Mouse (Mus musculus) limb, embryonic 11.5 days (tissue): ENCODE measurements around the gene Gltpd2. TPM values are rescaled to one million over a fixed set of nuclear protein-coding genes. Genes with fewer than 3 reads are reported as not detected.

ENCODE experiments used
- ATAC-seq: fragments of 200-750 bp; cut with Nextera tagmentation; 2 replicates; pipeline ENCODE4 v1.8.0; 2017; ENCODE audit warnings: low read depth; ENCODE audit not compliant: insufficient number of reproducible peaks, low FRiP score, low TSS enrichment
- DNase-seq: peaks from one replicate; pipeline ENCODE4 v3.0.0-alpha.2; 2015; ENCODE audit warnings: low spot score
- H3K27ac ChIP-seq: fragments of 300-500 bp; sonication (generic); replicated peaks from 2 replicates; pipeline ENCODE4 v1.5.1; 2014; ENCODE audit warnings: low read depth, mild to moderate bottlenecking, low read length
- H3K27me3 ChIP-seq: fragments of 300-500 bp; sonication (generic); 2 replicates; pipeline ENCODE4 v1.6.1; 2014; ENCODE audit warnings: mild to moderate bottlenecking, low read length, mixed read lengths; ENCODE audit not compliant: control insufficient read depth, insufficient read depth
- H3K36me3 ChIP-seq: fragments of 300-500 bp; sonication (generic); 2 replicates; pipeline ENCODE4 v1.6.1; 2014; ENCODE audit warnings: mild to moderate bottlenecking, low read length, moderate library complexity, mixed read lengths; ENCODE audit not compliant: control insufficient read depth, insufficient read depth
- H3K4me1 ChIP-seq: fragments of 300-500 bp; sonication (generic); 2 replicates; pipeline ENCODE4 v1.6.1; 2014; ENCODE audit warnings: low read length, mixed read lengths; ENCODE audit not compliant: control insufficient read depth, insufficient read depth
- H3K4me2 ChIP-seq: fragments of 300-500 bp; sonication (generic); 2 replicates; pipeline ENCODE4 v1.6.1; 2014; ENCODE audit warnings: low read depth, mild to moderate bottlenecking, moderate library complexity; ENCODE audit not compliant: severe bottlenecking
- H3K4me3 ChIP-seq: fragments of 300-500 bp; sonication (generic); 2 replicates; pipeline ENCODE4 v1.5.1; 2014; ENCODE audit warnings: low read depth, low read length
- H3K9ac ChIP-seq: fragments of 300-500 bp; sonication (generic); 2 replicates; pipeline ENCODE4 v1.6.1; 2014; ENCODE audit warnings: mild to moderate bottlenecking, low read length
- H3K9me3 ChIP-seq: fragments of 300-500 bp; sonication (generic); 2 replicates; pipeline ENCODE4 v1.6.1; 2016; ENCODE audit warnings: low read length; ENCODE audit not compliant: control insufficient read depth
- WGBS: fragments of 180-500 bp; shearing (Covaris S2); extraction: QIAGEN DNeasy Blood & Tissue Kit; methylation state at CpG from one replicate; pipeline ENCODE4 v1.1.7; 2014; 5-methylcytosine and 5-hydroxymethylcytosine counted together
- polyA plus RNA-seq: library from polyadenylated mRNA; unstranded; fragments of >200 nt; fragmentation: Nextera tagmentation; extraction: Ambion mirVana; gene quantifications from 2 replicates; pipeline ENCODE4 v1.2.1, GENCODE M21; 2014

Gene Gltpd2
- polyA plus RNA-seq, 1 experiment from 2014 or later = 0.39 TPM

GRCm38 (mm10) chr11:70539877-70540587 is 21.0 kb downstream of the Gltpd2 start, which contains the start of gene Pld2:
Gene Pld2, plus strand, starts transcription at chr11:70540064.
- WGBS = under 1% methylated on average over 59 of the region's 65 CpGs
- H3K4me2 ChIP-seq = peak within 1 kb of the TSS; percentile 84
- 0 out of 2 replicates have a peak within 1 kb of the TSS, but pooled peaks have one; percentile 6 for H3K27ac ChIP-seq
- peak; percentile 89 for DNase-seq
- no peaks in the 10 kb centered on the region for H3K36me3 ChIP-seq
- no peaks in the 10 kb centered on the region for H3K4me1 ChIP-seq
- ATAC-seq = peak; percentile 89
- H3K27me3 ChIP-seq = peaks cover 21% of the 10 kb centered on the region
- H3K4me3 ChIP-seq = peak within 1 kb of the TSS; percentile 57
- H3K9ac ChIP-seq = peak within 1 kb of the TSS; percentile 63
- no peaks in the 10 kb centered on the region for H3K9me3 ChIP-seq

DNA sequence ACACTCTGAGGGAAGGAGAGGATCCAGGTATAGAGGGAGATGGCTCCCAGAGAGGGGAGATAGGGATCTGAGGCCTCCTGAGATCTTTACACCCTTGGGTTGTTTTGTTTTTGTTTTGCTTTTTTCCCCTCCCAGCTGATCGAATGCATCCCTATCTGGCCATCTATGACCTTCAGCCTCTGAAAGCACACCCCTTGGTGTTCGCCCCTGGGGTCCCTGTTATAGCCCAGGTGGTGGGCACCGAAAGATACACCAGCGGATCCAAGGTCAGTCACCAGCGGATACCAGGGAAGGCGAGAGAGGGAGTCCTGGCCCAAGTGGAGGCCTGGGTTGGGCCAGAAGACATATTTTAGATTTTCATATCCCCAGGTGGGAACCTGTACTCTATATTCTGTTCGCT is 21.9 kb downstream of the Gltpd2 start:
- Histone ChIP-seq H3K9me3 (no peaks in the 10 kb centered on the region), H3K36me3 (no peaks in the 10 kb centered on the region), H3K4me2 (peak overlapping the region; percentile 84; the same call in 1 of the 2 replicates), H3K4me1 (no peaks in the 10 kb centered on the region), H3K9ac (no peak overlapping the region; the same call in 1 of the 2 replicates), H3K27ac (no peak overlapping the region), H3K4me3 (no peak overlapping the region; the same call in 1 of the 2 replicates), H3K27me3 (peaks cover 21% of the 10 kb centered on the region)
- no peak for ATAC-seq
- WGBS = 89% methylated on average over 7 of the region's 7 CpGs
- DNase-seq = no peak

DNA sequence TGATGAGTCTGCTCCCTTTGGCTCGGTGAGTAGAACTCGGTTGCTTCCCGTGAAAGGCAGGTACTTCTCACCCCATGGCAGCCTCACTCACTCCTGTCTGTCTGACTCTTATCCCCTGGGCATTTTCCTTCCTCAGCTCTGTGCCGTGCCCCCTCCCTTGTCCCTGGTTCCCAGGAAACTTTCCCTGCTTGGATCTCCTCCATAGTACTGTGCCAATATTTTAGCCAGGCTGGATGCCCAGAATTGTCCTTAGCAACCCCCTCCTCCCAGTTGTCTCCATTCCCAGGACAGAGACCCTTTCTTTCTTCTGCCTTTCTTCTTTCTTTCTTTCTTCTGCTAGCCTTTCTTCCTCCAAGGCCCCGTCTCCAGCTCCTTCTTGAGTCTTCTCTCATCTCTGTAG is 22.4 kb downstream of the Gltpd2 start:
- Histone ChIP-seq H3K9me3 (no peaks in the 10 kb centered on the region), H3K9ac (no peak overlapping the region), H3K4me1 (no peaks in the 10 kb centered on the region), H3K36me3 (no peaks in the 10 kb centered on the region), H3K4me2 (no peak overlapping the region), H3K27me3 (peaks cover 21% of the 10 kb centered on the region), H3K4me3 (no peak overlapping the region), H3K27ac (no peak overlapping the region)
- WGBS = 79% methylated on average over 5 of the region's 5 CpGs
- DNase-seq (no peak), ATAC-seq (no peak)

DNA sequence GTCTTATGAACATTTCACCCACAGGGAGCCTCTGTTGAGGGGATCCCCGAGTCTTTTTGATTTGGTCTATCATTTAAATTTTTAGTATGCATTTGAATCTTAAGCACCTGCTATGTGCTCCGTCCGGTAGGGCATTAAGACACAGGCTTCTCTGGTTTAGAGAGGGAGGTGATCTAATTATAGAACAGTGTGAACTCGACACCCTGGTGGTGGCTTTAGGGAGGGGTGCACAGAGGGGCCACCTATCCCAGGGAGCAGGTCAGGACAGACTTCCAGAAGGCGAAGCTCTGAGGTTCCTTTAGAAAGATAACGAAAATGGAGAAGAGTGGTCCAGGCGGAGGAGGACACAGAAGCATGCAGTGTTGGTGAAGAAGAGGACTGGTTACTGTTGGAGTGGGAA is 25.5 kb downstream of the Gltpd2 start:
- Histone ChIP-seq H3K36me3 (no peaks in the 10 kb centered on the region), H3K4me2 (no peak overlapping the region), H3K27me3 (peaks cover 18% of the 10 kb centered on the region), H3K27ac (no peak overlapping the region), H3K9ac (no peak overlapping the region), H3K4me3 (no peak overlapping the region), H3K4me1 (no peaks in the 10 kb centered on the region), H3K9me3 (no peaks in the 10 kb centered on the region)
- WGBS = 71% methylated on average over 7 of the region's 7 CpGs
- ATAC-seq (no peak), DNase-seq (no peak)

GRCm38 (mm10) chr11:70551526-70551925 is 32.5 kb downstream of the Gltpd2 start:
- no peak overlapping the region for H3K4me3 ChIP-seq
- 91% methylated on average over 8 of the region's 8 CpGs for WGBS
- DNase-seq (no peak), ATAC-seq (no peak)
- no peaks in the 10 kb centered on the region for H3K4me1 ChIP-seq
- no peak overlapping the region for H3K4me2 ChIP-seq
- no peaks in the 10 kb centered on the region for H3K9me3 ChIP-seq
- H3K36me3 ChIP-seq = no peaks in the 10 kb centered on the region
- no peak overlapping the region for H3K9ac ChIP-seq
- no peak overlapping the region for H3K27ac ChIP-seq
- no peaks in the 10 kb centered on the region for H3K27me3 ChIP-seq

GRCm38 (mm10) chr11:70553940-70554339 is 34.9 kb downstream of the Gltpd2 start:
- 20% methylated on average over 7 of the region's 7 CpGs for WGBS
- no peak overlapping the region for H3K27ac ChIP-seq
- H3K27me3 ChIP-seq = no peaks in the 10 kb centered on the region
- H3K4me1 ChIP-seq = no peaks in the 10 kb centered on the region
- H3K4me2 ChIP-seq = no peak overlapping the region
- H3K36me3 ChIP-seq = no peaks in the 10 kb centered on the region
- no peak overlapping the region for H3K4me3 ChIP-seq
- H3K9me3 ChIP-seq = no peaks in the 10 kb centered on the region
- no peak for DNase-seq
- ATAC-seq = no peak
- no peak overlapping the region for H3K9ac ChIP-seq

DNA sequence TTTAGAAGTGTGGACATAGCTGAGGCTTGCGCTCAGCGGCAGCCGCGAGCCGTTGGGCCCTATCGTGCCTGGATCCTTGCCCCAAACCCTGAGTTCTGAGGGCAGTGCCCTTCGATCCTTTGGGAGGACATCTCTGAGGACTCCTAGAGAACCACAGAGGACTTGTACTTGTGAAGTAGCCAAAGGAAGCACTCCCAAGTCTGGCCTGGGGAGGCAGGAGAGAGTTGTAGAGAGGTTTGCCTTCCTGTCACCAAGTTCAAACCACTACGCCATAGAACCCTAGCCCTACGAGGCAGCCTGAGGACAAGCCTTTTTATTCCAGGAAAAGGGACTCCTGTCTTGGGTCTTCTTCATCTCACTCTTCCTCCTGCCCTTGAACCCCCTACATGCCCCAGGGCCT is 38.5 kb downstream of the Gltpd2 start:
- WGBS = 91% methylated on average over 9 of the region's 9 CpGs
- no peak overlapping the region for H3K4me2 ChIP-seq
- DNase-seq (no peak), ATAC-seq (no peak)
- H3K36me3 ChIP-seq = no peaks in the 10 kb centered on the region
- H3K4me3 ChIP-seq = no peak overlapping the region
- H3K9me3 ChIP-seq = no peaks in the 10 kb centered on the region
- no peaks in the 10 kb centered on the region for H3K27me3 ChIP-seq
- H3K9ac ChIP-seq = no peak overlapping the region
- H3K27ac ChIP-seq = no peak overlapping the region
- H3K4me1 ChIP-seq = no peaks in the 10 kb centered on the region; the same call in 1 of the 2 replicates

DNA sequence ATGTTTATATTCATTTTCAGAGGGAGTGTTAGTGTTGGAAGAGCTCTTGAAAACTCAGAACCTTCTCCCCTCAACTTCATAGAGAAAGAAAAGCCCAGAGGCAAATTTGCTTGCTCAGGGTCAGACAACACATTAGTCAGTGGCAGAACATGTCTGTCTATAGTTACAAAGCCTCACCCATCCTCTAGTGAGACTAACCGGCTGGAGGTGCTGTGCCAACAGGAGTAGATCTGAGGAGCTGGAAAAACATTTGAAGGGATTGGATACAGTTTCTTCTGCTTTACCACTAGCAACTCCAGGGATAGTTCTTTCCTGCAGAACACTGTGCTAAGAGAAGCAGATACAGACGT is 42.9 kb downstream of the Gltpd2 start:
- DNase-seq (no peak), ATAC-seq (0 out of 2 replicates have a peak, but pooled peaks have one; percentile 7)
- no peaks in the 10 kb centered on the region for H3K9me3 ChIP-seq
- H3K4me1 ChIP-seq = peaks cover 27% of the 10 kb centered on the region
- WGBS = 3% methylated on average over 2 of the region's 2 CpGs
- H3K27me3 ChIP-seq = no peaks in the 10 kb centered on the region
- peak overlapping the region; percentile 89; the same call in 1 of the 2 replicates for H3K27ac ChIP-seq
- H3K4me2 ChIP-seq = peak overlapping the region; percentile 87
- no peaks in the 10 kb centered on the region for H3K36me3 ChIP-seq
- peak overlapping the region; percentile 85; the same call in 1 of the 2 replicates for H3K9ac ChIP-seq
- H3K4me3 ChIP-seq = peak overlapping the region; percentile 93
